Mouse (Mus musculus): ENCODE measurements around the gene Cldn11.

Cldn11 gene

GRCm38 (mm10) chr3:31162860-31163259, 13.1 kb downstream of the Cldn11 start:
- no peak for DNase-seq

GRCm38 (mm10) chr3:31165803-31166202, 16.1 kb downstream of the Cldn11 start:
- DNase-seq: no peak

- no peak for DNase-seq
Measured at GRCm38 (mm10) chr3:31166365-31166871, 16.7 kb downstream of the Cldn11 start.

GRCm38 (mm10) chr3:31190342-31190741, 40.6 kb downstream of the Cldn11 start:
- no peak for DNase-seq

GRCm38 (mm10) chr3:31191402-31191801, 41.7 kb downstream of the Cldn11 start:
- no peak for DNase-seq

- DNase-seq: no peak
Measured at GRCm38 (mm10) chr3:31199162-31199877, 49.6 kb downstream of the Cldn11 start.

- DNase-seq: no peak
Measured at GRCm38 (mm10) chr3:31203947-31204346, 54.2 kb downstream of the Cldn11 start.

- no peak for DNase-seq
Measured at GRCm38 (mm10) chr3:31205167-31205566, 55.4 kb downstream of the Cldn11 start.

GRCm38 (mm10) chr3:31208046-31208445, 58.3 kb downstream of the Cldn11 start:
- DNase-seq: no peak

GRCm38 (mm10) chr3:31208458-31208994, 58.8 kb downstream of the Cldn11 start:
- no peak for DNase-seq

- DNase-seq: no peak
Measured at GRCm38 (mm10) chr3:31209001-31209400, 59.3 kb downstream of the Cldn11 start.

- DNase-seq: no peak
Measured at GRCm38 (mm10) chr3:31212205-31213038, 62.7 kb downstream of the Cldn11 start.

GRCm38 (mm10) chr3:31213802-31214201, 64.1 kb downstream of the Cldn11 start:
- DNase-seq: no peak

Measured in kidney, adult 11 months (tissue).